Mouse (Mus musculus) heart, postnatal 0 days (tissue): Measurements from ENCODE around the gene H13. TPM values are rescaled to one million over a fixed set of nuclear protein-coding genes. Genes with fewer than 3 reads are reported as not detected.

Source experiments
- ATAC-seq: fragments of 200-750 bp; cut with Nextera tagmentation; 2 replicates; pipeline ENCODE4 v1.8.0; 2017; ENCODE audit warnings: low read depth, moderate number of reproducible peaks, moderate library complexity; ENCODE audit not compliant: insufficient read depth
- DNase-seq: peaks from one replicate; pipeline ENCODE4 v3.0.0-alpha.2; 2016; ENCODE audit warnings: low spot score
- H3K27ac ChIP-seq: fragments of 300-500 bp; sonication (generic); 2 replicates; pipeline ENCODE4 v1.5.1; 2014; ENCODE audit warnings: low read depth, mild to moderate bottlenecking
- H3K27me3 ChIP-seq: fragments of 300-500 bp; sonication (generic); 2 replicates; pipeline ENCODE4 v1.6.1; 2014; ENCODE audit warnings: low read length, mixed read lengths; ENCODE audit not compliant: control insufficient read depth, insufficient read depth
- H3K36me3 ChIP-seq: fragments of 300-500 bp; sonication (generic); replicated peaks from 2 replicates; pipeline ENCODE4 v1.6.1; 2014; ENCODE audit warnings: low read length, mixed read lengths; ENCODE audit not compliant: control insufficient read depth, insufficient read depth
- H3K4me1 ChIP-seq: fragments of 300-500 bp; sonication (generic); 2 replicates; pipeline ENCODE4 v1.6.1; 2014; ENCODE audit warnings: antibody characterized with exemption; ENCODE audit not compliant: control insufficient read depth, insufficient read depth
- H3K4me2 ChIP-seq: fragments of 300-500 bp; sonication (generic); 2 replicates; pipeline ENCODE4 v1.6.1; 2014; ENCODE audit warnings: low read depth, mild to moderate bottlenecking, low read length, moderate library complexity
- H3K4me3 ChIP-seq: fragments of 300-500 bp; sonication (generic); 2 replicates; pipeline ENCODE4 v1.5.1; 2014; ENCODE audit warnings: low read depth, low read length
- H3K9ac ChIP-seq: fragments of 300-500 bp; sonication (generic); replicated peaks from 2 replicates; pipeline ENCODE4 v1.6.1; 2014; ENCODE audit warnings: low read depth, low read length, mixed read lengths
- H3K9me3 ChIP-seq: fragments of 300-500 bp; sonication (generic); replicated peaks from 2 replicates; pipeline ENCODE4 v1.6.1; 2016; ENCODE audit warnings: low read length; ENCODE audit not compliant: control insufficient read depth
- CTCF ChIP-seq: IDR thresholded peaks from 2 replicates; pipeline ENCODE4 v1.5.1; 2016; ENCODE audit warnings: antibody characterized with exemption, control low read depth, low read depth
- EP300 ChIP-seq: IDR thresholded peaks from 2 replicates; pipeline ENCODE4 v1.6.1; 2016; ENCODE audit warnings: antibody characterized with exemption, low read depth
- WGBS: fragments of 180-500 bp; shearing (Covaris S2); extraction: QIAGEN DNeasy Blood & Tissue Kit; methylation state at CpG from one replicate; pipeline ENCODE4 v1.1.7; 2014; 5-methylcytosine and 5-hydroxymethylcytosine counted together
- polyA plus RNA-seq: library from polyadenylated mRNA; unstranded; fragments of >200 nt; fragmentation: Nextera tagmentation; extraction: Ambion mirVana; gene quantifications from 2 replicates; pipeline ENCODE4 v1.2.1, GENCODE M21; 2015
- total RNA-seq: library from RNA; depleted of rRNA; stranded (reverse); fragments of >200 nt; gene quantifications from 2 replicates; pipeline ENCODE4 v1.2.3, GENCODE M21; 2014; ENCODE audit warnings: low replicate concordance

Gene H13
- total and polyA plus RNA-seq, 2 experiments from 2014 or later = 55.0 to 68.6 TPM

GRCm38 (mm10) chr2:152672166-152672565 lies 2.9 kb downstream of the H13 start:
- no peak overlapping the region for H3K4me3 ChIP-seq

GRCm38 (mm10) chr2:152674148-152674547 lies 4.9 kb downstream of the H13 start:
- Histone ChIP-seq H3K4me1 (peaks cover 25% of the 10 kb centered on the region), H3K27me3 (no peaks in the 10 kb centered on the region), H3K4me2 (no peak overlapping the region), H3K27ac (no peak overlapping the region), H3K4me3 (no peak overlapping the region), H3K36me3 (peaks cover 37% of the 10 kb centered on the region), H3K9me3 (no peaks in the 10 kb centered on the region), H3K9ac (no peak overlapping the region)
- DNase-seq = no peak
- TF ChIP-seq EP300 (no peak), CTCF (no peak)
- 66% methylated on average over 11 of the region's 11 CpGs for WGBS
- ATAC-seq = no peak

More at GRCm38 (mm10) chr2:152672166-152672565, 2.9 kb downstream of the H13 start:
- Histone ChIP-seq H3K9me3 (no peaks in the 10 kb centered on the region), H3K4me2 (peak overlapping the region; percentile 89; the same call in 1 of the 2 replicates), H3K4me1 (peaks cover 25% of the 10 kb centered on the region), H3K27ac (no peak overlapping the region), H3K36me3 (peaks cover 21% of the 10 kb centered on the region), H3K27me3 (no peaks in the 10 kb centered on the region), H3K9ac (no peak overlapping the region)
- TF ChIP-seq CTCF (no peak), EP300 (no peak)
- DNase-seq (no peak), ATAC-seq (no peak)
- WGBS = 80% methylated on average over 12 of the region's 12 CpGs

DNA sequence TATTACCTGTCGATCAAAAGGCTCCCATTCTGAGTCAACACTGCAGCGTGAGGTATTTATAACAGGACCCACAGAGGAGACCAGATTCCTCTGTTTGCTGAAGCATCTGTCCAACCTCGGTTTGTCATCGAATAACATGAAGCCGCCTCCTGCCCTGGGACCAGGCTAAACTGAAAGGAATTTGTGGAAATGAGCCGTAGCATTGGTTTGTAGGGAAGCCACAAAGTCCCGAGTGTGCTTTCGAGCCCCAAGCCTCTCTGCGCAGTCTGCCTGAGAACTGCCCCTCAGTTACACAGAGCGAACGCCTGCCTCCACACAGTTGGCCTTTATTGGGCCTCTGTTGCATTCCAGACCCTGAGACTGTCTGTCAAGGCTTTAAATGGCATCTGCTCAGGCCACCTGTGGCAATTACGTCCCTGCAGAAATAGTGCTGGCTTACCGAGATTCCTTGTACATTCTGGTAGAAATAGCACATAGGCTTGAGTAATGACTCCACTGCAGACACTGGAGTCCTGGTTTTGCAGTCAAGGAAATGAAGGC lies 6.1 kb downstream of the H13 start:
- no peaks in the 10 kb centered on the region for H3K9me3 ChIP-seq
- ATAC-seq (no peak), DNase-seq (no peak)
- no peak overlapping the region for H3K27ac ChIP-seq
- 67% methylated on average over 13 of the region's 13 CpGs for WGBS
- TF ChIP-seq EP300 = no peak
- no peak for TF ChIP-seq CTCF
- H3K9ac ChIP-seq = no peak overlapping the region
- H3K4me2 ChIP-seq = no peak overlapping the region
- peaks cover 48% of the 10 kb centered on the region for H3K36me3 ChIP-seq
- peaks cover 23% of the 10 kb centered on the region for H3K4me1 ChIP-seq
- no peaks in the 10 kb centered on the region for H3K27me3 ChIP-seq
- H3K4me3 ChIP-seq = no peak overlapping the region

- peak; percentile 74 for DNase-seq
- TF ChIP-seq EP300 = no peak
- peak; percentile 82 for TF ChIP-seq CTCF
- 50% methylated on average over 3 of the region's 3 CpGs for WGBS
Measured at GRCm38 (mm10) chr2:152678302-152678701, 9.0 kb downstream of the H13 start.

DNA sequence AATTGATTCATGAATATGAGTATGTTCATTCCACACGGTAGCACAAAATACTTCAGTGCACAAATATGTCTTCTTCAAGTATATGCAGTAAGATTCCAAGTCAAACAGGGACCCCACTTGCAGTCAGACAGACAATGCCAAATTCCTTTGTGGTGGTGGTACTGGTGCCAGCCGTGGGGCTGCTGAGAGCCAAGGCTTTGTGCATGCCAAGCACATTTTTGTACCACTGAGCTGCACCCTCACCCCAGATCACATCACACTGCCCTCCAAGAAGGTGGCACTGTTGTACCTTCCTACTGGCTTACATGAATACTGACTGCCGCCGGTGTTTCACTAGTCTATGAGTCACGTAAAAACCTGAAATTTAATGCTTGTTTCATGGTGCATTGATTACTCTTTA lies 9.7 kb downstream of the H13 start:
- TF ChIP-seq CTCF = no peak
- TF ChIP-seq EP300 = no peak
- peaks cover 6% of the 10 kb centered on the region for H3K4me1 ChIP-seq

More at GRCm38 (mm10) chr2:152678302-152678701, 9.0 kb downstream of the H13 start:
- ATAC-seq = peak; percentile 71
- peaks cover 6% of the 10 kb centered on the region for H3K4me1 ChIP-seq
- no peaks in the 10 kb centered on the region for H3K9me3 ChIP-seq
- H3K9ac ChIP-seq = no peak overlapping the region
- H3K27ac ChIP-seq = no peak overlapping the region
- no peak overlapping the region for H3K4me3 ChIP-seq
- no peaks in the 10 kb centered on the region for H3K27me3 ChIP-seq
- H3K36me3 ChIP-seq = peaks cover 78% of the 10 kb centered on the region
- H3K4me2 ChIP-seq = no peak overlapping the region

GRCm38 (mm10) chr2:152679701-152680355 lies 10.6 kb downstream of the H13 start:
- H3K4me1 ChIP-seq = peaks cover 6% of the 10 kb centered on the region
- WGBS = 68% methylated on average over 8 of the region's 8 CpGs
- peaks cover 93% of the 10 kb centered on the region for H3K36me3 ChIP-seq
- ATAC-seq = no peak
- no peak overlapping the region for H3K4me2 ChIP-seq
- TF ChIP-seq EP300 = no peak
- no peak for TF ChIP-seq CTCF
- H3K27me3 ChIP-seq = no peaks in the 10 kb centered on the region
- DNase-seq = no peak
- no peak overlapping the region for H3K9ac ChIP-seq
- H3K4me3 ChIP-seq = no peak overlapping the region
- H3K9me3 ChIP-seq = no peaks in the 10 kb centered on the region
- no peak overlapping the region for H3K27ac ChIP-seq

More for the DNA sequence above, 9.7 kb downstream of the H13 start:
- Histone ChIP-seq H3K27me3 (no peaks in the 10 kb centered on the region), H3K36me3 (peaks cover 84% of the 10 kb centered on the region), H3K27ac (no peak overlapping the region), H3K9me3 (no peaks in the 10 kb centered on the region), H3K4me3 (no peak overlapping the region), H3K9ac (no peak overlapping the region), H3K4me2 (no peak overlapping the region)
- 86% methylated on average over 5 of the region's 5 CpGs for WGBS
- ATAC-seq (no peak), DNase-seq (no peak)
